Mouse (Mus musculus) embryonic fibroblast, embryonic 13.5 days (primary cell): ENCODE measurements around the gene Olfr248. TPM values are rescaled to one million over a fixed set of nuclear protein-coding genes. Genes with fewer than 3 reads are reported as not detected.

Experiments
- H3K27ac ChIP-seq: 2 replicates; pipeline ENCODE4 v1.5.1; 2012; ENCODE audit warnings: low read length, control low read depth, inconsistent platforms; ENCODE audit not compliant: insufficient read depth
- H3K4me1 ChIP-seq: 2 replicates; pipeline ENCODE4 v1.6.1; 2011; ENCODE audit warnings: low read length; ENCODE audit not compliant: control insufficient read depth, insufficient read depth
- H3K4me3 ChIP-seq: 2 replicates; pipeline ENCODE4 v1.5.1; 2011; ENCODE audit warnings: mild to moderate bottlenecking, control low read depth, low read length; ENCODE audit not compliant: insufficient read depth
- CTCF ChIP-seq: IDR thresholded peaks from 2 replicates; pipeline ENCODE4 v1.5.1; 2011; ENCODE audit warnings: mild to moderate bottlenecking, control low read depth, low read length, moderate library complexity, borderline replicate concordance; ENCODE audit not compliant: insufficient read depth
- POLR2A ChIP-seq: IDR thresholded peaks from 2 replicates; pipeline ENCODE4 v1.6.1; 2011; ENCODE audit warnings: low read depth, mild to moderate bottlenecking, control low read depth, low read length, moderate library complexity
- polyA plus RNA-seq: library from polyadenylated mRNA; stranded (reverse); fragments of >200 nt; gene quantifications from 2 replicates; pipeline ENCODE4 v1.2.4, GENCODE M21; 2011; ENCODE audit warnings: low read depth; ENCODE audit not compliant: missing spikeins, insufficient read length

The Olfr248 gene
- polyA plus RNA-seq, 1 experiment, result not detected

DNA sequence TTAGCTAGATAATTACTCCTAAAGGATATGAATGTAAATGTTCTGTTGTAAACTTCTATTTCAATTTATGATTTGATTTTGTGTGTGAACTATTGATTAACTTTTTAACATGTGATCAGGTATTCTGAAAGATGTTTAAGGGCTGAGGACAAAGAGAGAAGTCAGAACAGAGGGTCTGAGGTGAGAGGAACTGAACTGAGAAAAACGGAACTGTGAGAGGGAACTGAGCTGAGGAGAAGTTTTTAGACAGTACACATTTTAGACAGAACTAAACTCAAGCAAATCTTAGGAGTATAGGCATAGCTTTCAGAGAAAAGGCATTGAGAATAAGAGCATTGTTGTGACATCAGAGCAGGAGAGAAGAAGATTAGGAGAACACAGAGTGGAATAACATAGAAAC lies 43.3 kb downstream of the Olfr248 start:
- TF ChIP-seq CTCF, result no peak
- TF ChIP-seq POLR2A, result no peak
- H3K4me1 ChIP-seq, result no peaks in the 10 kb centered on the region
- H3K4me3 ChIP-seq, result no peak overlapping the region
- no peak overlapping the region for H3K27ac ChIP-seq

Other genes starting within 250 kb of the Olfr248 start
- gene Olfr420, start 235.4 kb upstream of the Olfr248 start, polyA plus RNA-seq, result not detected in 2 replicates
- 0.32 and 0.37 TPM in 2 replicates for gene Spta1, start 218.3 kb upstream of the Olfr248 start, polyA plus RNA-seq
- not detected in 2 replicates for gene Olfr419, start 139.0 kb upstream of the Olfr248 start, polyA plus RNA-seq
- gene Mptx1, start 60.5 kb upstream of the Olfr248 start, polyA plus RNA-seq, result not detected in 2 replicates
- gene Olfr417, start 25.9 kb upstream of the Olfr248 start, polyA plus RNA-seq, result not detected in 2 replicates
- not detected in 2 replicates for gene Olfr414, start 33.0 kb downstream of the Olfr248 start, polyA plus RNA-seq
- gene Olfr220, start 51.0 kb downstream of the Olfr248 start, polyA plus RNA-seq, result not detected in 2 replicates
- gene Fmn2, start 110.8 kb downstream of the Olfr248 start, polyA plus RNA-seq, result 0.40 and 0.72 TPM in 2 replicates